Mouse (Mus musculus) neural tube, embryonic 11.5 days (tissue): ENCODE measurements at regions not wholly inside any gene's neighbourhood (a gene's known extent, or its start where the extent isn't known, plus 50 kb on each side); places are given as distances from the start of the nearest gene placed in this dataset.

Experiments used
- ATAC-seq: fragments of 200-750 bp; cut with Nextera tagmentation; 2 replicates; pipeline ENCODE4 v1.8.0; 2017; ENCODE audit warnings: moderate number of reproducible peaks, mild to moderate bottlenecking, moderate TSS enrichment, moderate library complexity; ENCODE audit not compliant: insufficient read depth, low FRiP score, low TSS enrichment
- DNase-seq: peaks from one replicate; pipeline ENCODE4 v3.0.0-alpha.2; 2015; ENCODE audit warnings: low spot score
- H3K27ac ChIP-seq: fragments of 300-500 bp; sonication (generic); 2 replicates; pipeline ENCODE4 v1.5.1; 2014; ENCODE audit warnings: low read depth, mild to moderate bottlenecking, low read length
- H3K27me3 ChIP-seq: fragments of 300-500 bp; sonication (generic); 2 replicates; pipeline ENCODE4 v1.6.1; 2014; ENCODE audit warnings: mild to moderate bottlenecking, low read length, mixed read lengths; ENCODE audit not compliant: control insufficient read depth, insufficient read depth
- H3K36me3 ChIP-seq: fragments of 300-500 bp; sonication (generic); 2 replicates; pipeline ENCODE4 v1.6.1; 2014; ENCODE audit warnings: mild to moderate bottlenecking, low read length, moderate library complexity, mixed read lengths; ENCODE audit not compliant: control insufficient read depth, insufficient read depth
- H3K4me1 ChIP-seq: fragments of 300-500 bp; sonication (generic); 2 replicates; pipeline ENCODE4 v1.6.1; 2014; ENCODE audit warnings: low read length, mixed read lengths; ENCODE audit not compliant: control insufficient read depth, insufficient read depth
- H3K4me2 ChIP-seq: fragments of 300-500 bp; sonication (generic); 2 replicates; pipeline ENCODE4 v1.6.1; 2014; ENCODE audit warnings: low read depth, mild to moderate bottlenecking, moderate library complexity
- H3K4me3 ChIP-seq: fragments of 300-500 bp; sonication (generic); 2 replicates; pipeline ENCODE4 v1.5.1; 2014; ENCODE audit warnings: low read depth, low read length
- H3K9ac ChIP-seq: fragments of 300-500 bp; sonication (generic); 2 replicates; pipeline ENCODE4 v1.6.1; 2014; ENCODE audit warnings: mild to moderate bottlenecking, low read length
- H3K9me3 ChIP-seq: fragments of 300-500 bp; sonication (generic); 2 replicates; pipeline ENCODE4 v1.6.1; 2016; ENCODE audit warnings: low read length; ENCODE audit not compliant: control insufficient read depth
- WGBS: fragments of 180-500 bp; shearing (Covaris S2); extraction: QIAGEN DNeasy Blood & Tissue Kit; methylation state at CpG from one replicate; pipeline ENCODE4 v1.1.7; 2014; 5-methylcytosine and 5-hydroxymethylcytosine counted together

GRCm38 (mm10) chr1:163512008-163512407 is 108.5 kb upstream of the Gorab start:
- ATAC-seq, result no peak
- no peaks in the 10 kb centered on the region for H3K36me3 ChIP-seq
- no peak overlapping the region for H3K9ac ChIP-seq
- no peaks in the 10 kb centered on the region for H3K4me1 ChIP-seq
- no peak overlapping the region for H3K4me3 ChIP-seq
- no peaks in the 10 kb centered on the region for H3K9me3 ChIP-seq
- WGBS, result 78% methylated on average over 1 of the region's 1 CpGs
- no peak overlapping the region for H3K27ac ChIP-seq
- H3K4me2 ChIP-seq, result no peak overlapping the region
- DNase-seq, result no peak
- H3K27me3 ChIP-seq, result no peaks in the 10 kb centered on the region

GRCm38 (mm10) chr1:163505035-163505434 is 101.6 kb upstream of the Gorab start:
- Histone ChIP-seq H3K9ac (no peak overlapping the region), H3K9me3 (no peaks in the 10 kb centered on the region), H3K4me1 (no peaks in the 10 kb centered on the region), H3K27me3 (no peaks in the 10 kb centered on the region), H3K36me3 (no peaks in the 10 kb centered on the region), H3K4me3 (no peak overlapping the region), H3K4me2 (no peak overlapping the region), H3K27ac (no peak overlapping the region)
- 73% methylated on average over 7 of the region's 7 CpGs for WGBS
- ATAC-seq (no peak), DNase-seq (no peak)

- no peaks in the 10 kb centered on the region for H3K36me3 ChIP-seq
- no peaks in the 10 kb centered on the region for H3K9me3 ChIP-seq
- H3K4me1 ChIP-seq, result no peaks in the 10 kb centered on the region
- no peak for ATAC-seq
- no peak for DNase-seq
- no peak overlapping the region for H3K27ac ChIP-seq
- H3K27me3 ChIP-seq, result no peaks in the 10 kb centered on the region
- 82% methylated on average over 1 of the region's 1 CpGs for WGBS
- no peak overlapping the region for H3K9ac ChIP-seq
- H3K4me2 ChIP-seq, result no peak overlapping the region
- H3K4me3 ChIP-seq, result no peak overlapping the region
Measured at GRCm38 (mm10) chr1:163502557-163502956, 99.1 kb upstream of the Gorab start.

GRCm38 (mm10) chr1:163498398-163498958 is 95.0 kb upstream of the Gorab start:
- no peak for DNase-seq
- Histone ChIP-seq H3K4me2 (no peak overlapping the region), H3K4me1 (no peaks in the 10 kb centered on the region), H3K9me3 (no peaks in the 10 kb centered on the region), H3K4me3 (no peak overlapping the region), H3K27me3 (no peaks in the 10 kb centered on the region), H3K27ac (no peak overlapping the region), H3K9ac (no peak overlapping the region), H3K36me3 (no peaks in the 10 kb centered on the region)
- ATAC-seq, result no peak
- WGBS, result 94% methylated on average over 5 of the region's 5 CpGs

- H3K4me1 ChIP-seq, result no peaks in the 10 kb centered on the region
Measured at GRCm38 (mm10) chr1:163496416-163496815, 92.9 kb upstream of the Gorab start.

GRCm38 (mm10) chr1:163488532-163488931 is 85.1 kb upstream of the Gorab start:
- WGBS, result 73% methylated on average over 6 of the region's 6 CpGs
- Histone ChIP-seq H3K4me1 (no peaks in the 10 kb centered on the region), H3K4me2 (no peak overlapping the region), H3K36me3 (no peaks in the 10 kb centered on the region), H3K9me3 (no peaks in the 10 kb centered on the region), H3K27me3 (no peaks in the 10 kb centered on the region), H3K4me3 (no peak overlapping the region), H3K27ac (no peak overlapping the region), H3K9ac (no peak overlapping the region)
- ATAC-seq (no peak), DNase-seq (no peak)

More at GRCm38 (mm10) chr1:163496416-163496815, 92.9 kb upstream of the Gorab start:
- no peak overlapping the region for H3K4me2 ChIP-seq
- no peak overlapping the region for H3K4me3 ChIP-seq
- no peaks in the 10 kb centered on the region for H3K27me3 ChIP-seq
- no peak for ATAC-seq
- no peaks in the 10 kb centered on the region for H3K9me3 ChIP-seq
- 67% methylated on average over 1 of the region's 1 CpGs for WGBS
- no peaks in the 10 kb centered on the region for H3K36me3 ChIP-seq
- no peak overlapping the region for H3K9ac ChIP-seq
- H3K27ac ChIP-seq, result no peak overlapping the region
- no peak for DNase-seq

- no peak overlapping the region for H3K9ac ChIP-seq
- 84% methylated on average over 4 of the region's 4 CpGs for WGBS
- H3K9me3 ChIP-seq, result no peaks in the 10 kb centered on the region
- H3K27me3 ChIP-seq, result no peaks in the 10 kb centered on the region
- no peaks in the 10 kb centered on the region for H3K36me3 ChIP-seq
- no peak overlapping the region for H3K27ac ChIP-seq
- H3K4me3 ChIP-seq, result no peak overlapping the region
- DNase-seq (no peak), ATAC-seq (no peak)
- H3K4me2 ChIP-seq, result no peak overlapping the region
- no peaks in the 10 kb centered on the region for H3K4me1 ChIP-seq
Measured at GRCm38 (mm10) chr1:163488109-163488508, 84.6 kb upstream of the Gorab start.

GRCm38 (mm10) chr1:163483098-163483497 is 79.6 kb upstream of the Gorab start:
- 80% methylated on average over 3 of the region's 3 CpGs for WGBS
- Histone ChIP-seq H3K9me3 (no peaks in the 10 kb centered on the region), H3K9ac (no peak overlapping the region), H3K4me1 (no peaks in the 10 kb centered on the region), H3K27ac (no peak overlapping the region), H3K36me3 (no peaks in the 10 kb centered on the region), H3K4me2 (no peak overlapping the region), H3K4me3 (no peak overlapping the region), H3K27me3 (no peaks in the 10 kb centered on the region)
- ATAC-seq, result no peak
- no peak for DNase-seq

GRCm38 (mm10) chr1:163477478-163478167 is 74.2 kb upstream of the Gorab start:
- Histone ChIP-seq H3K4me2 (no peak overlapping the region), H3K27me3 (no peaks in the 10 kb centered on the region), H3K4me1 (no peaks in the 10 kb centered on the region), H3K27ac (no peak overlapping the region), H3K36me3 (no peaks in the 10 kb centered on the region), H3K9ac (no peak overlapping the region), H3K9me3 (no peaks in the 10 kb centered on the region), H3K4me3 (no peak overlapping the region)
- 33% methylated on average over 4 of the region's 4 CpGs for WGBS
- no peak for ATAC-seq
- DNase-seq, result peak; percentile 14
